Mouse (Mus musculus) midbrain, postnatal 0 days (tissue): ENCODE measurements around the gene Tyk2. TPM values are rescaled to one million over a fixed set of nuclear protein-coding genes. Genes with fewer than 3 reads are reported as not detected.

Source experiments
- ATAC-seq: fragments of 200-750 bp; cut with Nextera tagmentation; 2 replicates; pipeline ENCODE4 v1.8.0; 2017; ENCODE audit warnings: moderate number of reproducible peaks, mild to moderate bottlenecking, moderate TSS enrichment, moderate library complexity; ENCODE audit not compliant: low FRiP score
- DNase-seq: peaks from one replicate; pipeline ENCODE4 v3.0.0-alpha.2; 2015; ENCODE audit warnings: low spot score
- H3K27ac ChIP-seq: fragments of 300-500 bp; sonication (generic); 2 replicates; pipeline ENCODE4 v1.5.1; 2014; ENCODE audit warnings: low read depth, mild to moderate bottlenecking, low read length, mixed read lengths
- H3K27me3 ChIP-seq: fragments of 300-500 bp; sonication (generic); 2 replicates; pipeline ENCODE4 v1.6.1; 2014; ENCODE audit warnings: low read length, control low read depth, mixed read lengths; ENCODE audit not compliant: insufficient read depth
- H3K36me3 ChIP-seq: fragments of 300-500 bp; sonication (generic); 2 replicates; pipeline ENCODE4 v1.6.1; 2014; ENCODE audit warnings: low read length, control low read depth, mixed read lengths; ENCODE audit not compliant: insufficient read depth
- H3K4me1 ChIP-seq: fragments of 300-500 bp; sonication (generic); 2 replicates; pipeline ENCODE4 v1.6.1; 2014; ENCODE audit warnings: mild to moderate bottlenecking, control low read depth, antibody characterized with exemption, low read length, mixed read lengths; ENCODE audit not compliant: insufficient read depth
- H3K4me2 ChIP-seq: fragments of 300-500 bp; sonication (generic); 2 replicates; pipeline ENCODE4 v1.6.1; 2014; ENCODE audit warnings: low read depth, mild to moderate bottlenecking, low read length, mixed read lengths; ENCODE audit not compliant: poor library complexity, severe bottlenecking
- H3K4me3 ChIP-seq: fragments of 300-500 bp; sonication (generic); 2 replicates; pipeline ENCODE4 v1.5.1; 2014; ENCODE audit warnings: low read depth, mild to moderate bottlenecking, low read length, moderate library complexity
- H3K9ac ChIP-seq: fragments of 300-500 bp; sonication (generic); replicated peaks from 2 replicates; pipeline ENCODE4 v1.6.1; 2014; ENCODE audit warnings: mild to moderate bottlenecking, low read length, moderate library complexity, mixed read lengths; ENCODE audit not compliant: poor library complexity, severe bottlenecking
- H3K9me3 ChIP-seq: fragments of 300-500 bp; sonication (generic); 2 replicates; pipeline ENCODE4 v1.6.1; 2016; ENCODE audit warnings: low read length, control low read depth
- CTCF ChIP-seq: IDR thresholded peaks from 2 replicates; pipeline ENCODE4 v1.5.1; 2016; ENCODE audit warnings: antibody characterized with exemption, mild to moderate bottlenecking
- WGBS: fragments of 180-500 bp; shearing (Covaris S2); extraction: QIAGEN DNeasy Blood & Tissue Kit; methylation state at CpG from one replicate; pipeline ENCODE4 v1.1.7; 2014; 5-methylcytosine and 5-hydroxymethylcytosine counted together
- polyA plus RNA-seq: library from polyadenylated mRNA; unstranded; fragments of >200 nt; fragmentation: Nextera tagmentation; extraction: Ambion mirVana; gene quantifications from 2 replicates; pipeline ENCODE4 v1.2.1, GENCODE M21; 2015
- total RNA-seq: library from RNA; depleted of rRNA; stranded (reverse); fragments of >200 nt; gene quantifications from 2 replicates; pipeline ENCODE4 v1.2.3, GENCODE M21; 2014

The Tyk2 gene
- total and polyA plus RNA-seq, 2 experiments from 2014 or later = 4.8 to 9.9 TPM

- Histone ChIP-seq H3K27ac (no peak overlapping the region), H3K4me3 (peak overlapping the region; percentile 55; the same call in 1 of the 2 replicates), H3K4me2 (peak overlapping the region; percentile 67), H3K27me3 (peaks cover 50% of the 10 kb centered on the region), H3K9me3 (no peaks in the 10 kb centered on the region), H3K36me3 (no peaks in the 10 kb centered on the region), H3K9ac (no peak overlapping the region), H3K4me1 (peaks cover 3% of the 10 kb centered on the region; the same call in 1 of the 2 replicates)
- no peak for TF ChIP-seq CTCF
- 1% methylated on average over 26 of the region's 26 CpGs for WGBS
- no peak for ATAC-seq
- DNase-seq = no peak
These were observed 33.0 kb upstream of the Tyk2 start for GRCm38 (mm10) chr9:21164072-21164471.

GRCm38 (mm10) chr9:21163086-21164050 lies 32.3 kb upstream of the Tyk2 start:
- H3K27me3 ChIP-seq = peaks cover 49% of the 10 kb centered on the region

GRCm38 (mm10) chr9:21161209-21161909 lies 30.3 kb upstream of the Tyk2 start:
- Histone ChIP-seq H3K36me3 (no peaks in the 10 kb centered on the region), H3K9me3 (0 out of 2 replicates have a peak, but pooled peaks cover 6% of the 10 kb centered on the region), H3K9ac (peak overlapping the region; percentile 42; the same call in 1 of the 2 replicates), H3K4me1 (peaks cover 3% of the 10 kb centered on the region; the same call in 1 of the 2 replicates), H3K4me2 (peak overlapping the region; percentile 56), H3K27ac (no peak overlapping the region), H3K4me3 (peak overlapping the region; percentile 42), H3K27me3 (peaks cover 34% of the 10 kb centered on the region)
- WGBS = under 1% methylated on average over 52 of the region's 52 CpGs
- DNase-seq = peak; percentile 90
- peak; percentile 57 for ATAC-seq
- peak; percentile 93 for TF ChIP-seq CTCF

More at GRCm38 (mm10) chr9:21163086-21164050, 32.3 kb upstream of the Tyk2 start:
- DNase-seq (peak; percentile 39), ATAC-seq (no peak)
- no peak for TF ChIP-seq CTCF
- H3K9me3 ChIP-seq = no peaks in the 10 kb centered on the region
- no peak overlapping the region for H3K4me3 ChIP-seq
- no peak overlapping the region for H3K9ac ChIP-seq
- H3K27ac ChIP-seq = no peak overlapping the region
- no peaks in the 10 kb centered on the region for H3K36me3 ChIP-seq
- peaks cover 3% of the 10 kb centered on the region; the same call in 1 of the 2 replicates for H3K4me1 ChIP-seq
- H3K4me2 ChIP-seq = no peak overlapping the region
- 38% methylated on average over 11 of the region's 11 CpGs for WGBS

DNA sequence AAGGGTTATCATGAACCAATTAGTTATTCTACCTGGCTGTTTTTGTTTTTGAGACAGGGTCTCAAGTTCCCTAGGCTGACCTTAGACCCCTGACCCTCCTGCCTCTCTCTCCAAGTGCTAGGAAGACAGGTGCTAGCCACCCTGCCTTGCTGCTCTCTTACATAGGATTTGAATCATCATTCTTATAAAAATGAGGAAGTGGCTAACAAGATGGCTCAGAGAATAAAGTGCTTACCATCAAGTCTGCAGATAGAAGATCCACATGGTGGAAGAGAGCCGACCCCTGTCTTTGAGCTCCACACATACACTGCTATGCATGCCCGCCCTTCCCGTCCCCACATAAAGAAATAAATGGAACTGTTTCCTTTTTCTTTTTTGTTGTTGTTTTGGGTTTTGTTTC lies 23.7 kb upstream of the Tyk2 start:
- H3K4me3 ChIP-seq = no peak overlapping the region
- H3K9ac ChIP-seq = no peak overlapping the region
- H3K27ac ChIP-seq = no peak overlapping the region
- H3K9me3 ChIP-seq = 0 out of 2 replicates have a peak, but pooled peaks cover 6% of the 10 kb centered on the region
- 90% methylated on average over 3 of the region's 3 CpGs for WGBS
- no peak for ATAC-seq
- no peaks in the 10 kb centered on the region for H3K4me1 ChIP-seq
- no peak overlapping the region for H3K4me2 ChIP-seq
- DNase-seq = no peak
- H3K36me3 ChIP-seq = no peaks in the 10 kb centered on the region
- TF ChIP-seq CTCF = no peak
- H3K27me3 ChIP-seq = peaks cover 4% of the 10 kb centered on the region; the same call in 1 of the 2 replicates

DNA sequence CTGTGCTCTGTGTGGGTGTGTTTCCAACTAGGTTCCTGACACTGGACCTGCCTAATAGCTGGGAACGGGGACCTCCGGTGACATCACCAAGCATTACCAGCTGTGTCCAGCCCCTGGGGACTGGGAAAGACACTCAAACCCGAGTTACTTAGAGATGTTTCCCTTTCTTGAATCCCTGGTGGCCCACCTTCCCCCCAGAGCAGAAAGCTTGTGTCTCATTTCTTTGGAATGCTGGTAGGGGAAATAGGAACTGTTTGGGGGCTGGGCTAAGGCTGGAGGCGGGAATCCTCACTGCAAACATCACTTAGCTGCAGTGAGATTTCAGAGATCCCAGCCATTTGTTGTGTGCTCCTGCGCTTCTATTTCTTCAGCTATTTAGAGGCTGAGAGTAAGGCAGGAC lies 22.8 kb upstream of the Tyk2 start:
- no peak for TF ChIP-seq CTCF
- Histone ChIP-seq H3K9me3 (0 out of 2 replicates have a peak, but pooled peaks cover 6% of the 10 kb centered on the region), H3K27ac (no peak overlapping the region), H3K27me3 (peaks cover 4% of the 10 kb centered on the region; the same call in 1 of the 2 replicates), H3K36me3 (no peaks in the 10 kb centered on the region), H3K4me3 (no peak overlapping the region), H3K4me1 (peaks cover 3% of the 10 kb centered on the region; the same call in 1 of the 2 replicates), H3K4me2 (peak overlapping the region; percentile 40; the same call in 1 of the 2 replicates), H3K9ac (no peak overlapping the region)
- ATAC-seq = no peak
- 22% methylated on average over 5 of the region's 5 CpGs for WGBS
- DNase-seq = no peak
